In genomic region chr4:88078983-88079382, GRCm38 (mm10) we compare ENCODE assay signal across 31 mouse cellular contexts. TPM values are rescaled to one million over a fixed set of nuclear protein-coding genes. Genes with fewer than 3 reads are reported as not detected.
A peak's percentile ranks its signal among the peaks of the same experiment; 100 is the strongest.
DNase-seq lines count a peak whose midpoint lies in the region; ATAC-seq and TF ChIP-seq lines count a peak whose summit lies in the region.
"Had no signal": no experiment of that assay in that cellular context is flagged by ENCODE, and none has a peak within 500 bp of the region (broad histone marks: within the 10 kb centered on the region; RNA-seq: fewer than 3 reads in every experiment).

No protein-coding gene starts in this region.

- ATAC-seq in inflammation-experienced regulatory T-cells, adult 6 months = peak; percentile 57
- ATAC-seq: forebrain, embryonic 14.5 days; hindbrain, embryonic 16.5 days; intestine, postnatal 0 days; midbrain, embryonic 13.5 days; Patski had no signal

- intact Hi-C loops in gastrocnemius, adult 2 months (cut with DNase I) = no loop called here

- no peak overlapping the region for H3K27ac ChIP-seq in gastrocnemius, adult 2 months
- H3K27ac ChIP-seq: embryonic facial prominence, embryonic 12.5 days; hindbrain, embryonic 10.5 days; limb, embryonic 13.5 days; midbrain, embryonic 13.5 days; neural tube, embryonic 15.5 days; stomach, embryonic 15.5 days had no signal

- DNase-seq in CD4-positive helper T cell, adult 2 months (ENCODE audit: low read depth, low spot score) = peak; percentile 63
- peak; percentile 15 to 39 for DNase-seq in CD8-positive naive resting alpha-beta T cell, adult 2 months (ENCODE audit: low read depth in 2 of 2, low spot score in 2 of 2)
- DNase-seq in R1 (ENCODE audit: low read depth, low spot score) = peak; percentile 34
- no peak for DNase-seq in gastrocnemius, postnatal 10 days
- no peak for DNase-seq in gastrocnemius, adult 2 months
- DNase-seq in kidney, adult 18-20 months = no peak
- no peak for DNase-seq in urinary bladder, adult 2 months (ENCODE audit: low spot score)
- DNase-seq: adrenal gland, adult 8-10 months; B cell, adult 2 months; cerebellum, adult 11 months; cerebellum, adult 9-10 months; cerebellum, postnatal 36 days; gastrocnemius, postnatal 36 days; heart, postnatal 14 days; kidney, postnatal 4 days; lung, postnatal 36 days; retina, postnatal 1 day; right cerebral cortex, postnatal 14 days; thymus, postnatal 36 days had no signal

- no peak overlapping the region for H3K4me3 ChIP-seq in gastrocnemius, adult 2 months
- H3K4me3 ChIP-seq: embryonic facial prominence, embryonic 12.5 days; hindbrain, embryonic 10.5 days; limb, embryonic 13.5 days; megakaryocyte, embryonic 14.5 days; midbrain, embryonic 13.5 days; neural tube, embryonic 15.5 days; stomach, embryonic 15.5 days had no signal

- no peak for TF ChIP-seq CTCF in gastrocnemius, adult 2 months (IDR thresholded peaks at IDR 0.05)

RNA-seq across cellular contexts. Expression of gene Focad, which starts 15.4 kb away (rescaled TPM):
- 10 to 100 TPM in 2 of 3 experiments, 1 to 10 TPM in 1; 6.9 to 14.5 (median 11.6) TPM for polyA plus RNA-seq in inflammation-experienced regulatory T-cells, adult 6 months (2017; shearing (Covaris generic))
- total RNA-seq in gastrocnemius, postnatal 10 days (2021) = 10 to 100 TPM; 15.0 to 24.6 TPM
- 10 to 100 TPM in 1 of 2 experiments, 1 to 10 TPM in 1; 9.1 to 14.0 TPM for total RNA-seq in gastrocnemius, adult 2 months (2021)
- polyA plus RNA-seq in urinary bladder, adult 2 months (2012; rRNA removed) = 10.8 and 11.0 TPM in 2 replicates

RNA-seq across cellular contexts. Expression of gene Mllt3, which starts 45.8 kb away (rescaled TPM):
- 100 to 1,000 TPM in 2 of 3 experiments, 10 to 100 TPM in 1; 91.7 to 126 (median 120) TPM for polyA plus RNA-seq in inflammation-experienced regulatory T-cells, adult 6 months (2017; shearing (Covaris generic))
- 10 to 100 TPM; 45.7 to 57.1 TPM for total RNA-seq in gastrocnemius, postnatal 10 days (2021)
- total RNA-seq in gastrocnemius, adult 2 months (2021) = 100 to 1,000 TPM; 113 to 127 TPM
- polyA plus RNA-seq in urinary bladder, adult 2 months (2012; rRNA removed) = 13.9 and 17.1 TPM in 2 replicates

Comparison
In these comparisons a context has a peak if more than half of its experiments do, and no peak if none do; other contexts are left out.
1. DNase-seq: peak in CD4-positive helper T cell, adult 2 months (single experiment), CD8-positive naive resting alpha-beta T cell, adult 2 months (2 of 2) and R1 (single experiment); none in gastrocnemius, postnatal 10 days (single experiment), gastrocnemius, adult 2 months (single experiment), kidney, adult 18-20 months (single experiment) and urinary bladder, adult 2 months (single experiment).